Mouse (Mus musculus) E14TG2a.4 (cell line): ENCODE results near the gene Magi2.

Source experiments
- CTCF ChIP-seq: conservative IDR thresholded peaks from 2 replicates; pipeline ENCODE4 v1.5.1; 2014; ENCODE audit warnings: low read length
- POU5F1 ChIP-seq: IDR thresholded peaks from 2 replicates; pipeline ENCODE4 v1.6.1; 2014; ENCODE audit warnings: low read length, borderline replicate concordance

GRCm38 (mm10) chr5:20007246-20007645 lies 780.4 kb downstream of the Magi2 start:
- TF ChIP-seq CTCF (no peak), POU5F1 (no peak)
